Mouse (Mus musculus): Measurements from ENCODE around the gene Il6st. TPM values are rescaled to one million over a fixed set of nuclear protein-coding genes. Genes with fewer than 3 reads are reported as not detected.

Il6st gene
- polyA plus RNA-seq (2012), result 3.0 and 3.7 TPM in 2 replicates

DNA sequence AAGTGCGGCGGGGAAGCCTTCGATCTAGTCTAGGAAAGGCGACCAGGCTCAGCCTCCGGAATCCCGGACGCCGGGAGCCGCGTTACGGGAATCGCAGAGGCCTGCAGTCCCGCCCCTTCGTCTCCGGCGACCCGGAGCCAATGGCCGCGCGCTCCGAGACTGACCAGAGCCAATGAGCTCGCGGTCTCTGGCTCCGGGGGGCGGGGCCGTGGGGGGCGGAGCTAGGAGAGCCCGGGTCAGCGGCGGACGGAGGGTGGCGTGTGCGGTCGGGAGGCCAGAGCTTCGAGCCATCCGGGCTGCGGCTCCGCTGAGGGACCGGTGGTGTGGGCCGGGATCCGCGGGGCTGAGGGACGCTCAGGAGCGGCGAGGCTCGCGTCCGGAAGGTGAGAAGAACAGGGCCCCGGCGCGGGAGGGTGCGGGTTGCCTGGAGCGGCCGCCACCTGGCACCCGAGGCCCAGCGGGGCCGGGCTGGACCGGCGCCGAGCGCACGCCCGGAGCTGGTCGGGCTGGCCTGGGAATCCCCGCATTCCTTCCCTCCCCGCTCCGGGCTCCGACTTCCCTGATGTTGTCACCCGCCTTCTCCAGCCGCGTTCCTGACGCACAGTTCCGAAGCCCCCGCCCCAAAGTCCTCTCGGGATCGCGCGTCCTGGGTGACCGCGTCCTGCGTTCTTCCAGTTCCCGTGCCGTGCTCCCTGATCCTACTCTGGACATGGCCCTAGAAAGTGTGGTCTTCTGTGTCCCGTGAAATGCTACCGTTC lies at the start of gene Il6st:
TSS of gene Il6st (plus strand) at position 203 of the 758 bp plus-strand sequence.

Other genes starting within 250 kb of the Il6st start
- gene Ankrd55, start 175.6 kb upstream of the Il6st start, polyA plus RNA-seq (2012), result 0.11 TPM in 1 of 2 replicates, not detected in the other
- 0.43 and 0.49 TPM in 2 replicates for gene Il31ra, start 130.3 kb downstream of the Il6st start, polyA plus RNA-seq (2012)
- 0.03 and 0.06 TPM in 2 replicates for gene Ddx4, start 188.4 kb downstream of the Il6st start, polyA plus RNA-seq (2012)
- 2.0 and 2.7 TPM in 2 replicates for gene Slc38a9, start 196.7 kb downstream of the Il6st start, polyA plus RNA-seq (2012)

All from megakaryocyte-erythroid progenitor cell, adult 5 weeks (primary cell).